Mouse (Mus musculus): ENCODE data around the gene Rffl.

DNA sequence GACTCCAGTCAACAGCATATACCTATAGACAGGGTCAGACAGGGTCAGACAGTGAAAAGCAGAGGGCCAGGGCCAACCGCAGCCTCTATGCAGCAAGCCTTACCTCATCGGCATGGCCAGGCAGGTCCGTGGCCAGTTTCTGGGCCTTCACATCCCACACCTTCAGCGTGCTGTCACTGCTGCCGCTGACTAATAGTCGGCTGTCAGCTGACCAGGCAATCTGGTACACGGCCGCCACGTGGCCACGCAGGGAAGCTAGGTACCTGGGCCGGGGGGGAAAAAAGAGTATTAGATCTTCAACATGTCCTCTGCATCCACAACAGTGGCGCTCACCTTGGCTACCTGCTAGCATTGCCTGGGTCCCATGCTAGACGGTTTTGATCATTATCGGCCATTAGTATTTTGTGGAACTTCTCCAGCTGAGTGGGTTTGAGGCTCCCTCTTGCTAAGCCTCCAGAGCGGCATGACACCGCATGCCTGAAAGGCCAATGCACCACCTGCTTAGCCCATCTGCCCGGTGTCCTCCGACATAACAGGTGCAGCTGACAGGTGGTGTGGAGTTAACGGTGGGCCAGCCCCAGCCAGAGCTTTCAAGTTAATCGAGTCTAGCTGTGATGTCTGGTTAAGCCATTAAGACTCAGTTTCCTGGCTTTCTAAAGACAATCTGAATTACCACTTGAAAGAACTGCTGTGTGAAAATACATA is 30.7 kb upstream of the Rffl start:
- TF ChIP-seq CTCF (IDR thresholded peaks at IDR 0.05; ENCODE audit: borderline replicate concordance, insufficient read depth, low read depth, low read length) (no peak), POLR2A (IDR thresholded peaks at IDR 0.05; ENCODE audit: borderline replicate concordance, insufficient read depth, low read length) (no peak)

All from cerebellum, adult 2 months (tissue).